Mouse (Mus musculus): ENCODE results near the gene P2ry6. TPM values are rescaled to one million over a fixed set of nuclear protein-coding genes. Genes with fewer than 3 reads are reported as not detected.
A peak's percentile ranks its signal among the peaks of the same experiment; 100 is the strongest.

Gene P2ry6
- total and polyA plus RNA-seq, 2 experiments from 2014 or later = 2.3 to 3.8 TPM

DNA sequence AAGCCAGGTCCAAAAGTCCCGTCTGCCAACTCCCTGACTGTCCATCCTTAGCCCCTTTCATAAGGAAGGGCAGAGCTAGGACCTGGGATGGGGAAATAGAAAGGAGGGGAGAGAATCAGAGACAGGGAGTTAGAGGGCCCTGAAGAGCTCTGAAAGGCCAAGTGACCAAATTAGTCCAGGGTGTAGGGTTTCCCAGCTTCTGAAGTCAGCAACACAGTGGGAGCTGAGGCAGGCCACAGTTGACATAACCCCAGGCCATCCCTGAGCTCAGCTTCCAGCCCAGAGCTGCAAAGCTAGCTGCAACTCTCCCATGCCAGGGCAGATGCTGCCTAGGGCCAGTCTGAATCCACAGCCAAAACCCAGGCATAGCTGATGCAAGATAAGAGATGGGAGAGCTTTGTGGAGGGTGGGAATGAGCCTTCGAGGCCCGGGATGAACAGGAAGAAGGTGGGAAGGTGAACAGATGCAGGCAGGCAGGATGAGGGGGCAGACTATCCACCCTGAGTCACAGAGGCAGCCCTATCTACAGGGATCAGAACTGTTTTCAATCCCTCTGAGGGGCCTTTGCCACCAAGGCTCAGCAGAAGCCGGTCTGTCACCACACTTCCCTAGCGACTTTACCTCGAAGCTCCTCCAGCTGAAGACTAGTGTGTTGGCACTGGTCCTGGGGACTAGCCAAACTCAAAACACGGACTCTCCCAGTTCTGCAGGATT lies 47.0 kb downstream of the P2ry6 start:
- H3K4me1 ChIP-seq (ENCODE audit: insufficient read depth) = peaks cover 21% of the 10 kb centered on the region; the same call in 1 of the 2 replicates
- no peaks in the 10 kb centered on the region; the same call in 1 of the 2 replicates for H3K27me3 ChIP-seq (ENCODE audit: insufficient read depth, low read length)
- H3K9me3 ChIP-seq (ENCODE audit: low read length) = no peaks in the 10 kb centered on the region
- H3K36me3 ChIP-seq (ENCODE audit: insufficient read depth) = no peaks in the 10 kb centered on the region
- ATAC-seq (no peak), DNase-seq (no peak)
- H3K27ac ChIP-seq (ENCODE audit: low read depth, low read length) = no peak overlapping the region
- no peak for TF ChIP-seq CTCF (IDR thresholded peaks at IDR 0.05; ENCODE audit: low read depth)
- peak overlapping the region; percentile 37 for H3K4me2 ChIP-seq (ENCODE audit: low read depth)
- H3K9ac ChIP-seq = no peak overlapping the region
- WGBS = 23% methylated on average over 7 of the region's 7 CpGs
- 0 out of 2 replicates have a peak overlapping the region, but pooled peaks have one; percentile 2 for H3K4me3 ChIP-seq (ENCODE audit: low read depth, low read length)

DNA sequence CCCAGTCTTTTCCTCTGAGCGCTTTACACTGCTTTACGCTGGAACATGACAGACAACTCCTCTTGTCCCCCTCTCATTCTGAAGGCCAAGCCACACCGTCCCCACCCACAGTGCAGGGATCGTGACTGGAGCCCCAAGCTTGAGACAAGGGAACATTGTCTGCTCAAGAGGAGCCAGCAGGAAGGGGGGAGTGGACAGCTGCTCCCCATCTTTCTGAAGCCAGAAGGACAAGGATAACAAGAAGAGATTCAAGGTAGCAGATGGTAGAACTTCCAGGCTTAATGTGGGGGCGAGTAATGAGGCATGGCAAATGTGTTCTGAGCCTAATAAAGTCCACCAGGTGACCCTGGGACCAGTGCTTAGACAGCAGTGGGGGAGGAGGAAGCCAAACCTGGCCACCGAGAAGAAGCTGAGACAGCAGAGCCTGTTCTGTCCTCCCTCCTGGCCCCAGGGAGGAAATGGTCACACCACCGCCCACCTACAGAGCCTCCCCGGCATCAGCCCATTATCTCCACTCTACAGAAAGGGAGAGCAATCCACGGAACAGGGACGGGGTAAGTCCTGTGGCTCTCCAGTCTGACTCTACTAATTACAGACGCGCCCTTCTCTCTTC lies 48.0 kb downstream of the P2ry6 start:
- Histone ChIP-seq H3K9me3 (ENCODE audit: low read length) (no peaks in the 10 kb centered on the region), H3K9ac (no peak overlapping the region), H3K4me3 (ENCODE audit: low read depth, low read length) (no peak overlapping the region), H3K4me2 (ENCODE audit: low read depth) (peak overlapping the region; percentile 37), H3K4me1 (ENCODE audit: insufficient read depth) (peaks cover 21% of the 10 kb centered on the region; the same call in 1 of the 2 replicates), H3K27me3 (ENCODE audit: insufficient read depth, low read length) (no peaks in the 10 kb centered on the region; the same call in 1 of the 2 replicates), H3K27ac (ENCODE audit: low read depth, low read length) (no peak overlapping the region), H3K36me3 (ENCODE audit: insufficient read depth) (no peaks in the 10 kb centered on the region)
- DNase-seq (no peak), ATAC-seq (no peak)
- WGBS = 30% methylated on average over 12 of the region's 12 CpGs
- TF ChIP-seq CTCF (IDR thresholded peaks at IDR 0.05; ENCODE audit: low read depth) = no peak

DNA sequence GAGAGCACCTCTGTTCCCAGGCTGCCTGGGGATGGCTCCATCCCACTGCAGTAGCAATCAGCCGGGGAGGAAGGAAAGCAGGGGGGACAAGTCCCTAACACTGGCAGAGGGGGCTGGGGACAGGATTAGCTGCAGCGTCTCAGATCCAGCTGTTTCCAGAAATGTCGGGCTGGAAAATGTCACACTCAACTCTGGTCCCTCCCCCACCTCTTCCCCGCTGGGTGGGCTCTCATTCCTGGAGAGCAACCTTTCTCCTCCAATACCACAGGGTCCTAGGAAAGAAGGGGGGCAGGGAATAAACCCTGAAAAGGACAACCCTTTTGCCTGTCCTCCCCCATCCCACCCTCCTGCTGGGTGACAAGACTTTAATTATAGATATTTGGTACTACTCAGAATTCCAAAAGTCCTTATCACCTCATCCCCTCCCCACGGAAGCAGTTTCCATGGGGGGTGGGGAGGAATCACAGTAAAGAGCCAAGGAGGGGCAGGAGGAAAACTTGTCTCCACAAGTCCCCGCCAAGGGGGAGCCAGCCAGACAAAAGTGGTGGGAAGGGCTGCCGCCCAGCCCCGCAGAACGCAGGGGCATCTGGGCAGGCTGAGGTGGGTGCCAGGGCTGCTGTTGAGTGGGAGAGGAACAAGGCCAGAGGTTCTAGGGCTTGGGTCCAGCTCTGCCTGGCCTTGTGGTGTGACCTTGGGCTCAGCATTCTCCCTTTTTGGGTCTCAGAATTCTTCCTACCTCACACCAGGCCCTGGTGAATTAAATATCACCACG lies 49.6 kb downstream of the P2ry6 start:
- Histone ChIP-seq H3K4me2 (ENCODE audit: low read depth) (0 out of 2 replicates have a peak overlapping the region, but pooled peaks have one; percentile 11), H3K27ac (ENCODE audit: low read depth, low read length) (no peak overlapping the region), H3K9me3 (ENCODE audit: low read length) (no peaks in the 10 kb centered on the region), H3K36me3 (ENCODE audit: insufficient read depth) (no peaks in the 10 kb centered on the region), H3K4me3 (ENCODE audit: low read depth, low read length) (no peak overlapping the region), H3K27me3 (ENCODE audit: insufficient read depth, low read length) (no peaks in the 10 kb centered on the region), H3K4me1 (ENCODE audit: insufficient read depth) (peaks cover 17% of the 10 kb centered on the region; the same call in 1 of the 2 replicates), H3K9ac (no peak overlapping the region)
- no peak for TF ChIP-seq CTCF (IDR thresholded peaks at IDR 0.05; ENCODE audit: low read depth)
- 29% methylated on average over 10 of the region's 10 CpGs for WGBS
- DNase-seq (peak; percentile 36), ATAC-seq (peak; percentile 44)

DNA sequence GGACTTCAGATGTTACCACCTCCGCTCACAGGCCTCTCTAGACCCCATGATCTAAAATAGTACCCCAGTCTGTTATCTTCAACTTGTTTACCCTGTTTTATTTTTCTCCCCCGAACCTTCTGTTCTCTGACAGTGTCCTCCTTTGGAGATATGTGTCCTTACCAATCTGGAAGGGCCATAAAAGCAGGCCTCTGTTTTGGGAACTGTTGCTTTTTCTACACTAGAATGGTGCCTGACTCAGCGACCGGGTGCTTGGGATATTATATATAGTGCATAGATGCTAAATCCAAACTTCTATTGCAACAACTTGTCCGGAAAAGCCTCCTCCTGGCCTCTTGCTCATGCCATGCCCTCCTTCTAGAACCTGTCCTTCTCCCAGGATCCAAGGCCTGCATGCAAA lies 50.2 kb downstream of the P2ry6 start:
- Histone ChIP-seq H3K9me3 (ENCODE audit: low read length) (no peaks in the 10 kb centered on the region), H3K4me2 (ENCODE audit: low read depth) (no peak overlapping the region), H3K27ac (ENCODE audit: low read depth, low read length) (no peak overlapping the region), H3K9ac (no peak overlapping the region), H3K4me3 (ENCODE audit: low read depth, low read length) (no peak overlapping the region), H3K4me1 (ENCODE audit: insufficient read depth) (peaks cover 17% of the 10 kb centered on the region; the same call in 1 of the 2 replicates), H3K36me3 (ENCODE audit: insufficient read depth) (no peaks in the 10 kb centered on the region), H3K27me3 (ENCODE audit: insufficient read depth, low read length) (no peaks in the 10 kb centered on the region)
- 89% methylated on average over 5 of the region's 5 CpGs for WGBS
- no peak for DNase-seq
- TF ChIP-seq CTCF (IDR thresholded peaks at IDR 0.05; ENCODE audit: low read depth) = no peak
- ATAC-seq = no peak

DNA sequence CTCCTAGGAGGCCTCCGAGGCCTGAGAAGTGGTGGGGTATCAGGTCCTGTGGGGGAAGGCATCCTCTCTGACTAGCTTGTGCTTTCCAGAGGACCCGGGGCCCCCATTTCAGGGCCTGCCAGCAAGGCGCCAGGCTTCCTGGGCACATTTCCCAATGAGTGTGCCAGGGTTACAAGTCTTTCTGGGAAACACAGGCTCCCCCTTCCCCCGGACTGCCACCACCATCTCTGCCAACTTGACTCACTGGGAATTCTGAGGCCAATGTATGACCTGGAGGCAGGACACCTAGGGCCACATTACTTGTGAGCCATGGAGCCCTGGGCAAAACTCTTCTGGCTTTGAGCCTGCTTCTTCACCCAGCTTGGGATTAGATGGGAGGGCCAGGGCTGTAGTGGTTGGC lies 51.5 kb downstream of the P2ry6 start:
- H3K4me3 ChIP-seq (ENCODE audit: low read depth, low read length) = no peak overlapping the region
- H3K4me1 ChIP-seq (ENCODE audit: insufficient read depth) = peaks cover 17% of the 10 kb centered on the region; the same call in 1 of the 2 replicates
- no peaks in the 10 kb centered on the region for H3K9me3 ChIP-seq (ENCODE audit: low read length)
- H3K27ac ChIP-seq (ENCODE audit: low read depth, low read length) = no peak overlapping the region
- DNase-seq (peak; percentile 57), ATAC-seq (0 out of 2 replicates have a peak, but pooled peaks have one; percentile 26)
- H3K36me3 ChIP-seq (ENCODE audit: insufficient read depth) = no peaks in the 10 kb centered on the region
- 49% methylated on average over 4 of the region's 4 CpGs for WGBS
- H3K9ac ChIP-seq = no peak overlapping the region
- no peaks in the 10 kb centered on the region for H3K27me3 ChIP-seq (ENCODE audit: insufficient read depth, low read length)
- TF ChIP-seq CTCF (IDR thresholded peaks at IDR 0.05; ENCODE audit: low read depth) = no peak
- H3K4me2 ChIP-seq (ENCODE audit: low read depth) = no peak overlapping the region

DNA sequence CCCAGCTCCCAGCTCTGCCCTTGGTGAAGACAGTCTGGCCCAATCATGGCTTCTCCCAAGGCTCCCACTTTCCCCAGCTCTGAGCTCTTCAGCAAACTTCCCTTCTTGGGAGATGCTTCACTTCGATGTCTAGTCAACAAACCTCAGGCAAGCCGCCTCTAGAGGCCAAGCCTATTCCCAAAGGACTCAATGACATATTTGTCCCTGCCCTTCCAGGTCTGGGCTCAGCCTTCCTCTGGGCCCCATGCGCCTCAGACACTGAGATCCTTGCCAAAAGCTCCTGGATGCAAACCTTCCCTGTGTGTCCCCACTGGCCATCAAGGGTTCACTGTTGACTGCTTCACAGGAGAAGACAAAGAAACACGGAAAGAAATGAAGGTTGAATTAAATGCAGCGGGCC lies 53.2 kb downstream of the P2ry6 start:
- Histone ChIP-seq H3K9ac (no peak overlapping the region), H3K27ac (ENCODE audit: low read depth, low read length) (no peak overlapping the region), H3K4me1 (ENCODE audit: insufficient read depth) (peaks cover 17% of the 10 kb centered on the region; the same call in 1 of the 2 replicates), H3K36me3 (ENCODE audit: insufficient read depth) (no peaks in the 10 kb centered on the region), H3K27me3 (ENCODE audit: insufficient read depth, low read length) (no peaks in the 10 kb centered on the region), H3K9me3 (ENCODE audit: low read length) (no peaks in the 10 kb centered on the region), H3K4me2 (ENCODE audit: low read depth) (no peak overlapping the region), H3K4me3 (ENCODE audit: low read depth, low read length) (no peak overlapping the region)
- ATAC-seq (no peak), DNase-seq (no peak)
- no peak for TF ChIP-seq CTCF (IDR thresholded peaks at IDR 0.05; ENCODE audit: low read depth)
- 94% methylated on average over 5 of the region's 5 CpGs for WGBS

Measured in forebrain, postnatal 0 days (tissue).